Mouse (Mus musculus): Measurements from ENCODE around the gene Ier3.

DNA sequence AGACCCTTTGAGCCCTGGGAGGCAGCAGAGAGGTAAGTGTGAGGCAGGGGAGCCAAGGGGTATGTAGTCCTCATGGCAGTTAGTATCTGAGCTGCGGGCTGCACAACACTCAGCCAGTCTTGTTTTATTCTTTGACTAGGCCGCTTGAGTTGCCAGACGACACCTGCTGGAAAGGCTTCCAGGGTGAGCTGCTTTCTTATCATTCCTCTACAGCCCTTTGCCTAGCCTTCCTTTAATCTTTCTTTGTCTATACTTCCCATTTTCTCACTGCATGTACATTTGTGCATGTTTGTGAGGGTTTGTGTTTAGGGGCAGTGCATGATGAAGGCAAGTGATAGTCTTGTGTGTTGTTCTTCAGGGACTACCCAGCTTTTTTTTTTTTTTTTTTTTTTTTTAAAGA lies 29.5 kb downstream of the Ier3 start:
- TF ChIP-seq CTCF (conservative IDR thresholded peaks at IDR 0.05; ENCODE audit: insufficient read depth, insufficient read length, low read depth, low read length) (no peak), POLR2A (IDR thresholded peaks at IDR 0.05; ENCODE audit: low read depth, low read length) (no peak)
